Mouse (Mus musculus): ENCODE data around the gene Iqcg.
"Not testable (repeated sequence)": the region's sequence is repeated elsewhere in the genome, so short reads cannot be mapped to it uniquely, and the experiment has no call there.

Gene Iqcg

DNA sequence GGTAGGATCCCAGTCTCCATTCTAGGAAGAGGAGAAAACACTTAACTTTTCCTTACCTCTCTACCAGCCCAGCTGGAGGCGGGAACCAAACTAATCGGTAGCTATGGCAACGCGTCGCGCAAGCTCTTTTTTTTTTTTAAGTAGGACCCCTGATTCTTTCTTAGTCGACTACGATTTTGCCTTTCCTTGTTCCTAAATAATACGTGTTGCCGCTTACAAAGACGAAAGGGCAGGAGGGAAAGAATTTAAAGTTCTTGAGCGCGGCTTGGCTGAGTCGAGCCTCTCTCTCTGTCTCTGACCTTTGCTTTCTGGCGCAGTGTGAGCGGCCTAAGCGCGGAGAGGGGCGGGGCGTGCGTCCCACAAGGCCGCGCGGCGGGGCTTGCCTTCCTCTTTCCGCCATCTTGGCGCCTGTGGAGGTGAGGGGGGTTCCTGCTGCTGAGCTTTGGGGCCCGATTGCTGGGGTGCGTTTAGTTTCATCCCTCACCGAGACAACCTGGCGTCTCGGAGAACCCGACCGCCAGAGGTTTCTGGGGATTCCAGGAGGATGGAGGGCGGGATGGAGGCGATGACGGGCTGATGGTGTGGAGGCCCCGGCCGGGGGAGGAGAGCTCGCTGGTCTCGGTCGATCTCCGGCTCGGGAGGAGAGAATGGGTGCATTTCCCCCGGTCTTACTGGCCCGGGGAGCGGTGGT is at the start of gene Iqcg, which contains the start of gene Rpl35a:
TSS of gene Iqcg (minus strand) at position 124 of the 691 bp plus-strand sequence.
TSS of gene Rpl35a (plus strand) at position 359 of the 691 bp plus-strand sequence.
- DNase-seq = peak; percentile 93

DNA sequence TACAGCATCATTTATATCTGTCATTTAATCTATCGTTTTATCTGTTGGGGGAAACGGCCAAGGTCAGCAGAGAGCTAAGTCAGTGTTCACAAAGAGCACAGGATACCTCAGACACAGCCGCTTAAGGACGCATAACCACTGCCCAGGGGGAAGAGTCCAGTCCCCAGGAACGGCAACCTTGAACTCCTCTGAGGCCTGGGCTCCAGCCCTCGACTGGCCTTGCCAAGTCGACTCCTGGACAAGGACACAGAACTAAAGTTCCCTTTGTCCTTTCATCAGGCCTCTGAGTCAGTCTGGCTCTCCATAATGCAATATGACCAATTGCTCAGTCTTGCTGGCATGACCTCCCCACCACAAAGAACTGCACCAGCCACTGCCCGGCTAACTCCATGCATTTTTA is 29.6 kb upstream of the Iqcg start:
- no peak for DNase-seq

DNA sequence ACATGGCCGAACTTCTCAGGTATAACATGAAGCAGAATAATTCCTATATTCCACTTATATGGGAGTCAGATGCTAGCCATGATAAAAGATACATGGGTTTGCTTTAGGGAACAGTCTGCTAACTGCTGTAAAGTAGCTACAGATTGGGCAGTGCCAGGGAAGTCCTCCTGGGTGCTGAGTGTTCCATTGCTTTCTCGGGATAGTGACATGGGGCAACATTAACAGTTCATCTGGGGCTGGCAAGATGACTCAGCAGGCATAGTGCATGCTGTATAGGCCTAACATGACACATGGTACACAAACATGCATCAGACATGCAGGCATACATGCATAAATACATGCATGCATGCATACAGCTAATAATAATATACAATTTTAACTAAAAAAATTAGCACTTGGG is 28.0 kb upstream of the Iqcg start:
- no peak for DNase-seq

DNA sequence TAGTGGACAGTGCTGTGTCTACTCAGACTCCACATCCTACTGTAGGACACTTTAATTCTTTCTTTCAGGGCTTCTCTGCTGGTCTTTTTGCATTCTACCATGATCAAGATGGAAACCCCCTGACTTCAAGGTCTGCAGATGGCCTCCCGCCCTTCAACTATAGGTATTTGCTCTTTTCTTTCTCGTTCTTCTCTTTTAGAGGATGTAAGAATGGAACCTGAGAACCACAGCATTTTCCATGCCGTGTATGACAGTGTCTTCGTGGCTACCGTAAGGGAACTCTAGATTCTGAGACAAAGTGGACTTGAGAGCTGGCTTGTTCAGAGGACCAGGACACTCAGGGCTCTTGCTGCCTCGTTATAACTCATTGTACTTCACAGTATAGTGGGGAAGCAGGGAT is 26.9 kb upstream of the Iqcg start:
- DNase-seq = no peak

DNA sequence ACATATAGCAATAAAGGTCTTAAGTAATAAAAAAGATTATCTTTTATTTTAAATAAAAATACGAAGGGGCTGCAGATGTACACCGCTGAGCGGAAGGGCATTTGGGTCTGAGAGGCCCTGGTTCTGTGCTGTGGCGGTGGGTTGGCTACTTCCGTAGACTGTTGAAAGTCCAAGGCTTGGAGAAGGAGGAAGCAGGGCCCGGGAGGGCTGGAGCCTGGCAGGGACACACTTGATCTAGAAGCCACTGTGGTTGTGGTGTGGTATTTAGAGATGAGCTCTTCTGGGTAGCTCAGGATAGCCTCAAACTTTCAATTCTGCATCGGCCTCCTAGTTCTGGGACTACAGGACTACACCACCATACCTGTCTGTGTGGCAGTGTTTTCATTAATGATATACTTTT is 24.0 kb upstream of the Iqcg start:
- DNase-seq = no peak

DNA sequence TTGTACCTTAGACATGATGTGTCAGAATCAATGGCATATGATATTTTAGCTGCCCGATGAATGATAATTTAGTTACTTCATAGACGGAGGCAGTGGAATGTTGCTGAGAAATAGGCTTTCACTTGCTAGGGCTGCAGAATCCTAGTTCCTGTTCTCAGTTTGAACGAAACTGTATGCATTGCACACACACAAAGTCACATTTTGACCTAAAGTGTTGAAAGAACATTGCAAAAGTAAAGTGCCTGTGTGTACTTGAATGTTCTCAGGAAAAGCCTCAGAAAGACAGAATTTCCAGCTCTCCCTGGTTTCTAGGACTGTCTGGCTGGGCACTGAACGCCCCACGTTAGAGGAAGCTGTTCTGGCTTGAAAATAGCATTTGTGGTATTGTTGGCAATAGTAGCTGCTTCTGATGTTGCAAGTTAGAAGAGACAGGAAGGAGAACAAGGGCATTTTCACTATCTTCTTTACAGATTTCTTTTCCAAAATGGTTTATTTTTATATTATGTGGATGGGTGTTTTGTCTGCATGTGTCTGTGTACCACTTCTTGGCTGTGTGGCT is 21.1 kb upstream of the Iqcg start:
- no peak for DNase-seq

DNA sequence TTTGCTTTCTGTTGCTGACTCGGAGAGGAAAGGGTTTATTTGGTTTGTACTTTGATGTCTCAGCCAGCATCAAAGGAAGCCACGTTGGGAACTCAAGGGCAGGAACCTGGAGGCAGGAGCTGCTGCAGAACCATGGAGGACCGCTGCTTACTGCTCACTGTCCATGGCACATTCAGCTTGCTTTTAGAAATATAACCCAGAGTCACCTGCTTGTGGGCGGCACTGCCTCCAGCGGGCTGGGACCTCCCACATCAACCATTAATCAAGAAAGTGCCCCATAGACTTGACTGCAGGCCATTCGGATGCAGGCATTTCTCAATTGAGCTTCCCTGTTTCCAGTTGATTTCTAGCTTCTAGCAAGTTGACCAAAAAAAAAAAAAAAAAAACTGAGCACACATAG is 20.1 kb upstream of the Iqcg start:
- no peak for DNase-seq

DNA sequence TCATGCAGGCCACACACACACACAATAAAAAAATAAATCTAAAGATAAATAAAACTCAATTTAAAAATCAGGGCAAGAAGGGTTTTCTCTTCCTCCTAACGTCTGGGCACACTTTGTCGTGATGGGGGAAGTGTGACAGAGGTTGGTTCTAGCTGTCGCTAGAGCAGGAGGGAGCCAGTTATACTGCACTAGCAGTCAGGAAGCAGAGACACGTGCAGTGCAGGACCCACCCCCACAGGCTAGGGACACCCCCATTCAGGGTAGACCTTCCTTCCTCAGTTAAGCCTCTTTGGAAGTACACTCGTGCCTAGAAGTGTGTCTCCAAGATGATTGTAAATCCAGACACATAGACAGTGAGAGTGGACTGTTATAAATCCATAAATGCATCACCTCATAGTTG is 18.9 kb upstream of the Iqcg start:
- no peak for DNase-seq

DNA sequence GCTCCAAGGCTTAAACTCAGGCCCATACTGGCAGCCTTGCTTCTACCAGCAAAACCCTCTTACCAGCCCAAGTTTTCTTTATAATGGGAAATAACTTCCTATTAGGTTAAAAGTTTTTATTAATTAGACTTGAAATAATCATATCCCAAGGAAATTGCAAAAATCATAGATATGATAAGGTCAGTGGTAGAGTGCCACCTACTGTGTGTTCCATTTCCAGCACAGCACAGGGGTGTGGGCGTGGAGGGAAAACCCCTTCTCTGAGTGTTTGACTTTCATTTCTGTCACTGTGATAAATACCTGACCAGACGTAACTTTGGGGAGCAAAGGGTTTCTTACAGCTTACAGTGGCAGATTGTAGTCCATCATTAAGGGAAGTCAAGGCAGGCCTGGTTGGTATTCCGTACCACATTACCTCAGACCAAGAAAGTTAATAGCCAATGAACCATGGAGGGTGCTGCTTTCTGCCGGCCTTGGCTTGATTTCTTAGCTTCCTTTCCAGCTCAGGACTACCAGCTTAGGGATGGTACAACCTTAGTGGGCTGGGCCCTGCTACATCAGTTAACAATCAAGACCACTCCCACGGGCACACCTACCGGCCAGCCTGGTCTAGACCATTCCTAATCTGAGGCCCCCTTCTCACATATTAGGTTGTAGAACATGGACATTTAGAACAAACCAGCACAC is 17.0 kb upstream of the Iqcg start:
- DNase-seq = no peak

DNA sequence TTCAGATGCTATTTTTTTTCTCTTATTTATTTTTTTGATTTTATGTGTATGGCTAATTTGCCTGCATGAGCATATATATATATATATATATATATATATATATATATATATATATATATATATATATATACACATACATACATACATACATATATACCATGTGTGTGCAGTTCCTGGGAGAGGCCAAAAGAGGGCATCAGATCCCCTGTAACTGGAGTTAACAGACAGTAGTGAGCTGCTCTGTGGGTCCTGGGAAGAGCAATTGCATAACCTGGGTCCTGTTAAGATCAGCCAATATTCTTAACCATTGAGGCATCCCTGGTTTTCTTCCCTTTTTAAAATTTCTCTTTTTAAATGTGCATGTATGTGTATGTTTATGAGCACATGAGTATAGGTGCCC is 14.9 kb upstream of the Iqcg start:
- DNase-seq = no peak

DNA sequence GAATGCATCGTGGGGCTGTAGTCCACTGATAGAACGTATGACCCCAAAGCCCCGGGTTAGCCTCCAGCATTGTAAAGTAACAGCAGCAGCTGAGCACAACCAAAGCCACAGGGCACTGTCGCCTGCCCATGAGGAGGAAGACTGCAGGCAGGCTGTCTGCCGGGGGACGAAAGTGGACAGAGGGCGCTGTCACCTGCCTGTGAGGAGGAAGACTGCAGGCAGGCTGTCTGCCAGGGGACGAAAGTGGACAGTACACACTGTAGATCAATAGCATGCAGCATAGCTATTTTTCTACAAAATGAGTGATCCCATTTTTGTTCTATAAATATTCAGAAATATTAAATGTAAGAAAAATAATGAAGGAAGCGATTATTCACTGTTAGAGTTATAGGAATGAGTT is 8.6 kb upstream of the Iqcg start:
- no peak for DNase-seq

DNA sequence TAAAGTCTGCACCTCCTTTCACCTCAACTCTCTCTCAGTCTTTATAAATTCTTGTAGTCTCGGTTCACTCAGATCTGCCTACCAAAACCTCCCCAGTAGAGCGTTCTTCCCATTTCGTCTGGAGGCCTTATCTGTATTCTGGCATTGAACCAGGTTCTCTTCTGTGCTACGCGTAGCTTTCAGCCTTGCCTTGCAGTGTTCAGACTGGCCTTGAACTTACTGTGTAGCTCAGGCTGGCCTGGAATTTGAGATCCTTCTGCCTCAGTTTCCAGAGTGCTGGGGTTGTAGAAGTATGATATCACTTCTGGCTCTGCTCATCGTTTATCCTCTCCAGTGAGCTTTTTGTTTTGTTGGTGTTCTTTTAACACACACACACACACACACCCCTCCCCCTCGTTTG is 7.2 kb upstream of the Iqcg start:
- no peak for DNase-seq

DNA sequence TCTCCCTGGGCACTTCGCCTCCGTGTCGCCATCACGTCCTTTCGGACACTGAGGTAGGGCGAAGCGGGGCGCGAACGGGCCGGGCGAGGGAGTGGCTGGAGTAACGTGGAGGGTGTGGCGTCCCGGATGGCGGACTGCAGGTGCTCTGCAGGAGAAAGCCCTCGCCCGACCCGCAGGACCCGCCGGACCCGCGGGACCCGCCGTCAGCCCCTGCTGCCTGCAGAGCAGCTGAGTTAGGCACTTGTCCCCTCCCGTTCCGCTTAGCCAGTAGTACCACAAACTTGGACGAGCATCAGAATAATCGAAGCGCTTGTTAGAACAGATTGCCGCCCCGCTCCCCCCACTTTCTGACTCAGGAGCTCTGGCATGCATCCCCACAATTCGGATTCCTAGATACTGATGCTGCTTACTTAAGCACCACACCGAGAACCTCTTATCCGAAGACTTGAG is 6.7 kb upstream of the Iqcg start:
- no peak for DNase-seq

DNA sequence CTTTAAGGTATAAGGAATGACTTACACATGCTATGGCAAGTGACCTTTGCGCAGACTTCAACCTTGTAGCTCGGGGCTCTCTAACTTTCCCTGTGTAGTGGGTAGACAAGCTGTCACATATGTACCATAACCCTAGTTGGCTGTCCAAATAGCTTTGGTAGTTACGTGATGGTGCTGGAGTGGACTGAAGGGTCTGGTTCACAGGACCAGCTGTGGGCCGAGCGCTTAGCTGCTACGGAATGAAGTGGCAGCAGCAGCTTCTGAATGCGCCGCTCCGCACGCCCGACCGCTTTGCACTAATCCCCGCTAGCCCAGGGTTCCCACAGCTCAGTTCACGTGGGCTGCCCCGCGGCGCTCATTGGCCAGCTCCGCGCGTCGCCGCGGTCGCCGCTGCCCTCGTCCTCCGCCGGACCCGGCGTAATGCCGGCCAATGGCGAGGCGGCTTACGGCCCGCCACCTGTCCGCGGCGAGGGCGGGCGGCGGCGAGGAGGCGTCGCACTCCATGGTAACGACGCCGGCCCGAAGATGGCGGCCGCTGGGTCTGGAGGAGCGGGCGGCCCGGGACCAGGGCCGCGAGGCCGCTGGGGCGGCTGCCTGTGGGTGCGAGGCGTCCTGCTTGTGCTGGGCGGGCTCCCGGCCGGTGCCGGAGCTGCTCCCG is 6.1 kb upstream of the Iqcg start, which contains the start of gene Lmln:
TSS of gene Lmln (plus strand) at position 498 of the 658 bp plus-strand sequence.
- DNase-seq = peak; percentile 95

DNA sequence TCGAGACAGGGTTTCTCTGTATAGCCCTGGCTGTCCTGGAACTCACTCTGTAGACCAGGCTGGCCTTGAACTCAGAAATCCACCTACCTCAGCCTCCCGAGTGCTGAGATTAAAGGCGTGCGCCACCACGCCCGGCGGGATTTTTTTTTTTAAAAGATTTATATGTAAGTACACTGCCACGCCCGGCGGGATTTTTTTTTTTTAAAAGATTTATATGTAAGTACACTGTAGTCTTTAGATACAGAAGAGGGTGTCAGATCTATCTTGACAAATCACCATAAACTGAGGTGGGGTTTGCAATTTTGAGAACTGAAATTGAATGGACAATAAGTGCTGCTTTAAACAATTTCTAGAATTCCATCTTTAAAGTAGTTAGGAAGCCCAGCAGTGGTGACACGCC is 5.4 kb upstream of the Iqcg start:
- DNase-seq = no peak

DNA sequence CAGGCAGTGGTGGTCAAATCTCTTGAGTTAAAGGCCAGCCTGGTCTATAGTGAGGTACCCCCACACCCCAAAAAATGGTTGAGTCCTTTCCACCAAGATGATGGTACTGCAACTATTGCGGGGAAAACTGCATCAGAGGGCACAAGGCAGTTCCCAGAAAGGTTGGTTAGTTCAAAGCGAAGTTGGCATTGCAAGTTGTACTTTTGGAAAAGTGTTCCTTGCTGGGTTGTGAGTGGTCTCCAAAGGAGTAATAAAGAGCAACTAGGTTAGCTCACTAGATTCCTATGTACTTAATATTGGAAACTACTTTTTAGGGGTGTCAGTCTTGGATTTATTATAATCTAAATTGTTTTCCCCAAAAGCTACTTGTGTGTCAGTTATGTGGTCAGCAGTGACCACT is 4.9 kb upstream of the Iqcg start:
- DNase-seq = no peak

DNA sequence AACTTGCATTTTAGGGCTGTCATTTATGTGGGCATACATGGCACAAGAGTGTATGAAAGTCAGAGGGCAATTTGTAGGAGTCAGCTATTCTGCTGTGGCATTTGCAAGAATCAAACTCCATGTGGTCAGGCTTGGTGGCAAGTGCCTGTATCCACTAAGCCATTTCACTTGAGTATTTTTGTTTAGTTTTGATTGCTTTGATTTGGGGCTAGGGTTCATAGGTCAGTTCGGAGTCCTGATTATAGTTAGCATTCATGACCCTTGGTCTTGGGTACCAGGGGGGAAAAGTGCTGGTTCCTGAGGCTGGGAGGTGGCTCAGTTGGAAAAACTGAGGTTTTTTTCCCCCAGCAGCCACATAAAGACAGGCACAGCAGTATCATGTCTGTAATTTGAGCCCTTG is 3.5 kb upstream of the Iqcg start:
- DNase-seq = no peak

DNA sequence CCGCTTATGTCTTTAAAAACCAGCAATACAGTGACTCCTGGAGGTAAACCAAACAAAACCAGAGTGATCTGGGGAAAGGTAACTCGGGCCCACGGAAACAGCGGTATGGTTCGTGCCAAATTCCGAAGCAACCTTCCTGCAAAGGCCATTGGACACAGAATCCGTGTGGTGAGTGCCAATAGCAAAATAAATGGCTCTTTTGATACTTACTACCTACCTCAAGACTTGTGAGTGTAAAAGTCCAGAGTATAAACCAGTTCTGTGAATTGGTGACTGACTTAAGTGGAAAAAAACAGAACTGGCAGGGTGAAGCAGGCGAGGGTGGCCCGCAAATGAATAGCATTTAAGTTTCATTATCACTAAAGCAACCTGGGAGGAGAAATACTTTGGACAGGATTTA is 2.6 kb upstream of the Iqcg start:
- DNase-seq = not testable (repeated sequence)

DNA sequence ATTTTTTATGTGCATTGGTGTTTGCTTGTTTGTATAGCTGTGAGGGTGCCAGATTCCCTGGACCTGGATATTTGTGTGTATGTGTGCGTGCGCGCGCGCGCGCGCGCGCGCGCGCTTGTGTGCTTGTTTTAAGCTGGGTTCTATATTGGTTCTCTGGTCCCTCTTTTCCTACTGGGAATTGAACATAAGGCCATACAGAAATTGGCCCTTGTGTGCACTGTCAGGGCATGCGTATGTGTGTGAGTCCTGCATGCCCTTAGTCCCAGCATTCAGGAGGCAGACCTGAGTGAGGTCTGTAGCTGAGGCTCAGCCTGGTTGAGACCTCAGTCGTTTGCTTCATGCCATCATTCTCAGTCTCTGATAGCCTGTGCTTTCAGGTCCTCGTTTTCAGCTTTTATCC is 2.0 kb upstream of the Iqcg start:
- DNase-seq = no peak

DNA sequence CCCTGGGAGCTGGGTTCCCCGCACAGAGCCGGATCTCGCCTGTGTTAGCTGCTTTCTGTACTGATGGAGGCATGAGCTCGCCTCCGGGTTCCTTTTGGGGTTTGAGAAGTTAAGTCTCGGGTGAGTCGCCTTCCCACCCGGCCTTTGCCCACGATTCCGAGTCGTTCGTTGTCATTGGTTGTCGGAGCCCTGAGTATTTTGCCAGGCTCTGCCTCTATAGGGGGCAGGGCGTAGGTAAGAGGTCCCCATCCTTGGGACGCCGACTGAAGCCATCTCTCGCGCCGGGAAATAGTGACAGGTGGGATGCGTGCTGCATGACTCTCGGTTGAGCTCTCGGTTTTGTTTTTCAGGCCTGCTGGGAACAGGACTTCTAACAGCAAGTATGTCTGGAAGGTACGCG is 768 bp upstream of the Iqcg start:
- no peak for DNase-seq

DNA sequence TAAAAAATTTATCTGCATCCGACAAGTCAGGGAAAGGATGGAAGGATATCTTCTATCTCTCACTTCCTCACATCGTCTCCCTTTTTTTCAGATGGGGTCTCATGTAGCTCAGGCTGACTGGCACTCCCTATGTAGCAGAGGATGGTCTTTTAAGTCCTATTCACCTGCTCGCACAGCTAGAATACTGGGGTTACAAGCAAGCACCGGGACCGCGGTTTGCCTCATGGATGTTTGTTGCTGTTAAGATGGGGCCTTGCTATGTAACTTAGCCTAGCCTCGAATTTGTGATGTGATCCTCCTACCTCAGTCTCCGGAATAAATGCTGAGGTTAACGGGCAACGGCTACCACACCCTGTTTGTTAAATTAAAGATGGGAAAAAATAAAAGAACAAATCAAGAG is 363 bp downstream of the Iqcg start:
- peak; percentile 28 for DNase-seq

DNA sequence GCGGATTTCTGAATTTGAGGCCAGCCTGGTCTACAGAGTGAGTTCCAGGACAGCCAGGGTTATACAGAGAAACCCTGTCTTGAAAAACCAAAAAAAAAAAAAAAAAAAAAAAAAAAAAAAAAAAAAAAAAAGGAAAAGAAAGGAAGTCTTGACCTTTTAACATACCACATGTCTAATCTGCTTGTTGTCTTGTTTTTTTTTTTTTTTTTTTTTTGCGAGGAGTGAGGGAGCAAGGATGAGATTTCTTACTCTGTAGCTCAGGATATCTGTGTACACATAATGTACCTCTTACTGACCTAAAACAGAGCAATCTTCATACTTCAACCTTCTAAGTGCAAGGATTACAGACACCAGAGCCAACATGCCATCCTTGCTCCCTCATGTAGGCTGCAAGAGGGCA is 1.1 kb downstream of the Iqcg start:
- not testable (repeated sequence) for DNase-seq

DNA sequence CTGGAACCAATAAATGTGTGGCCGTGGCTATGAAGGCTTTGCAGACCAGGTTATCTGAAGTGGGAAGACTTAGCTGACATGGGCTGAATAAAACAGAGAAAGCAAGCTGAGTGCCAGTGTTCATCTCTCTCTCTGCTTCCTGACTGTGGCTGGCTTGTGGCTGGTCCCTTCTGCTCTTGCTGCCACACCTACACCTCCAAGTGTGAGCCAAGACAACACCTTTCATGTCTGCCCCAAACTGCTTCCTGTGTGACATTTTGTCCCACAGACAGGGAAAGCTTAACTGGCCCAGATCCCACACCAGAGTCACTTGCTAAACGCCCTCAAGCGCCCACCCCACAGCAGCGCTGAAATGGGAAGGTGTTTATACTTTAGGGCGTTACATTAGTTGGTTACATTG is 2.9 kb downstream of the Iqcg start:
- DNase-seq = no peak

DNA sequence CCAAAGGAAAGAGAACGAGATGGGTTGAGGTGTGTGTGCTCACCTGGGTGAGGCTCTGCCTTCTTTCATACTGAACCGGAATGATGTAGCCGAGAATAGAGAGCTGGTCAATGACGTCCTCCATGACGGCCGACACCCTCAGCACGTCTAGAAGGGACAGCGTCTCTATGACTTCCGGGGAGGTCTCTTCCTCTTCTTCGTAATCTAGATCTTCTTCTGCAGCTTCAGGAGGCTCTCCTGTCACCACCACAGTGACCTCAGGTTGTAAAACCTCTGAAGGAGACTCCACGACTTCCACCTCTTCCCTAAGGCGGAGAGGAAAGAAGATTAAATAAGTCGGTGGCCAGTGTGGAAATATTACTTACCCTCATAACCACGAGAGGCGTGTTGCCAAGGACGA is 6.2 kb downstream of the Iqcg start:
- DNase-seq = no peak

Measured in kidney, postnatal 14 days (tissue).